Mouse (Mus musculus) E14TG2a.4 (cell line): Measurements from ENCODE around the gene Gna15.

Experiments used
- H3K27me3 ChIP-seq: 2 replicates; pipeline ENCODE4 v1.6.1; 2014; ENCODE audit warnings: low read length, control low read depth; ENCODE audit not compliant: insufficient read depth
- H3K36me3 ChIP-seq: 2 replicates; pipeline ENCODE4 v1.6.1; 2014; ENCODE audit warnings: low read length, control low read depth; ENCODE audit not compliant: insufficient read depth
- H3K4me1 ChIP-seq: replicated peaks from 2 replicates; pipeline ENCODE4 v1.6.1; 2014; ENCODE audit warnings: low read depth, low read length, control low read depth
- H3K4me3 ChIP-seq: replicated peaks from 2 replicates; pipeline ENCODE4 v1.5.1; 2014; ENCODE audit warnings: mild to moderate bottlenecking, low read length
- H3K9me3 ChIP-seq: 2 replicates; pipeline ENCODE4 v1.6.1; 2014; ENCODE audit warnings: low read length, control low read depth
- CTCF ChIP-seq: conservative IDR thresholded peaks from 2 replicates; pipeline ENCODE4 v1.5.1; 2014; ENCODE audit warnings: low read length
- NANOG ChIP-seq: IDR thresholded peaks from 2 replicates; pipeline ENCODE4 v1.6.1; 2014; ENCODE audit warnings: borderline replicate concordance, low read length, mixed read lengths
- POU5F1 ChIP-seq: IDR thresholded peaks from 2 replicates; pipeline ENCODE4 v1.6.1; 2014; ENCODE audit warnings: low read length, borderline replicate concordance

Gna15 gene

GRCm38 (mm10) chr10:81541363-81541762 is 17.3 kb upstream of the Gna15 start:
- Histone ChIP-seq H3K4me3 (peak overlapping the region; percentile 91; the same call in 1 of the 2 replicates), H3K4me1 (peaks cover 71% of the 10 kb centered on the region), H3K9me3 (no peaks in the 10 kb centered on the region), H3K36me3 (peaks cover 43% of the 10 kb centered on the region), H3K27me3 (peaks cover 13% of the 10 kb centered on the region)
- TF ChIP-seq CTCF (no peak), NANOG (no peak), POU5F1 (no peak)

- peaks cover 57% of the 10 kb centered on the region for H3K36me3 ChIP-seq
- peaks cover under 1% of the 10 kb centered on the region; the same call in 1 of the 2 replicates for H3K27me3 ChIP-seq
- TF ChIP-seq CTCF, result no peak
- TF ChIP-seq POU5F1, result no peak
- no peak for TF ChIP-seq NANOG
- no peak overlapping the region for H3K4me3 ChIP-seq
- H3K4me1 ChIP-seq, result peaks cover 81% of the 10 kb centered on the region
- H3K9me3 ChIP-seq, result no peaks in the 10 kb centered on the region
Observed at GRCm38 (mm10) chr10:81538321-81539048, 14.5 kb upstream of the Gna15 start.

GRCm38 (mm10) chr10:81537429-81537828 is 13.4 kb upstream of the Gna15 start:
- peaks cover 62% of the 10 kb centered on the region for H3K36me3 ChIP-seq
- H3K4me1 ChIP-seq, result peaks cover 78% of the 10 kb centered on the region
- H3K27me3 ChIP-seq, result no peaks in the 10 kb centered on the region

GRCm38 (mm10) chr10:81536734-81537133 is 12.7 kb upstream of the Gna15 start:
- H3K4me1 ChIP-seq, result peaks cover 71% of the 10 kb centered on the region
- no peaks in the 10 kb centered on the region for H3K27me3 ChIP-seq
- TF ChIP-seq POU5F1 (no peak), CTCF (peak; percentile 100), NANOG (no peak)
- peaks cover 68% of the 10 kb centered on the region for H3K36me3 ChIP-seq
- H3K9me3 ChIP-seq, result no peaks in the 10 kb centered on the region
- H3K4me3 ChIP-seq, result no peak overlapping the region

More at GRCm38 (mm10) chr10:81537429-81537828, 13.4 kb upstream of the Gna15 start:
- TF ChIP-seq CTCF (no peak), NANOG (no peak), POU5F1 (no peak)
- Histone ChIP-seq H3K9me3 (no peaks in the 10 kb centered on the region), H3K4me3 (no peak overlapping the region)

- H3K4me1 ChIP-seq, result peaks cover 63% of the 10 kb centered on the region
- peaks cover 72% of the 10 kb centered on the region for H3K36me3 ChIP-seq
- H3K27me3 ChIP-seq, result no peaks in the 10 kb centered on the region
- H3K9me3 ChIP-seq, result no peaks in the 10 kb centered on the region
- no peak for TF ChIP-seq CTCF
- no peak for TF ChIP-seq POU5F1
- H3K4me3 ChIP-seq, result peak overlapping the region; percentile 71
Observed at GRCm38 (mm10) chr10:81534826-81535225, 10.8 kb upstream of the Gna15 start.

- peaks cover 31% of the 10 kb centered on the region for H3K36me3 ChIP-seq
- TF ChIP-seq NANOG, result no peak
- TF ChIP-seq POU5F1, result no peak
- TF ChIP-seq CTCF, result peak; percentile 99
- H3K9me3 ChIP-seq, result no peaks in the 10 kb centered on the region
- H3K27me3 ChIP-seq, result peaks cover 23% of the 10 kb centered on the region
- no peak overlapping the region for H3K4me3 ChIP-seq
- H3K4me1 ChIP-seq, result peaks cover 38% of the 10 kb centered on the region
Observed at GRCm38 (mm10) chr10:81526779-81527178, 2.8 kb upstream of the Gna15 start.

- no peak for TF ChIP-seq NANOG
- Histone ChIP-seq H3K27me3 (peaks cover 26% of the 10 kb centered on the region), H3K4me3 (no peak overlapping the region; the same call in 1 of the 2 replicates), H3K9me3 (no peaks in the 10 kb centered on the region), H3K4me1 (peaks cover 31% of the 10 kb centered on the region), H3K36me3 (peaks cover 15% of the 10 kb centered on the region)
Observed at GRCm38 (mm10) chr10:81525017-81525694, 1.1 kb upstream of the Gna15 start.

GRCm38 (mm10) chr10:81523570-81523969 is 455 bp downstream of the Gna15 start:
- Histone ChIP-seq H3K4me3 (peak overlapping the region; percentile 69), H3K36me3 (no peaks in the 10 kb centered on the region), H3K9me3 (no peaks in the 10 kb centered on the region), H3K4me1 (peaks cover 27% of the 10 kb centered on the region), H3K27me3 (peaks cover 33% of the 10 kb centered on the region)
- TF ChIP-seq NANOG, result no peak
